Mouse (Mus musculus) spleen, adult 2 months (tissue): Measurements from ENCODE around the gene Icmt.

Experiments
- CTCF ChIP-seq: fragments of 200-500 bp; IDR thresholded peaks from 2 replicates; pipeline ENCODE4 v1.5.1; 2011; ENCODE audit warnings: mild to moderate bottlenecking, inconsistent platforms; ENCODE audit not compliant: insufficient read depth, insufficient read length, insufficient replicate concordance; ENCODE audit errors: extremely low read depth
- POLR2A ChIP-seq: fragments of 200-500 bp; IDR thresholded peaks from 2 replicates; pipeline ENCODE4 v1.6.1; 2011; ENCODE audit warnings: low read depth, low read length, inconsistent platforms

DNA sequence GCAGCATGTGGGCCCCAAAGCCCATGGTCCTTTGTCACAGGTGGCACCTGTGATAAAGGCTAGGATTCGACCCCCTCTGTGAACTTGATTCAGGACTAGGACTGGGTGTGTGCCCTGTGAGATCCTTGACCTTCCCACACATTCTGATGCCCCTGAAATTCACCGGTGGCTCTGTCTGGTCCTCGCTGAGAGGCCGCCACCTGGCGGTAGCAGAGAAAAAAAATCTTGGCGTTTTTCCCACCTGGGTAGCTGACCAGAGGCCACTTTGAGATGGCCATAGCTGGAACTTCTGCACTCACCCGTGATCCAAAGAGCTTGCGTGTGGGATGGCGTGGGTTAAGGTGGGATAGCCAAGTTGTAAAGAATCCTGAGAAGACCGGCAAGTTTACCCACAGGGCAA lies 11.5 kb upstream of the Icmt start:
- TF ChIP-seq POLR2A, result no peak
- TF ChIP-seq CTCF, result peak; percentile 79
